9 mouse cellular contexts compared by ENCODE assay signal in genomic region chr1:44745711-44746110, GRCm38 (mm10).
DNase-seq lines count a peak whose midpoint lies in the region; ATAC-seq lines count a peak whose summit lies in the region.
"Had no signal": no experiment of that assay in that cellular context is flagged by ENCODE, and none has a peak within 500 bp of the region (broad histone marks: within the 10 kb centered on the region; RNA-seq: fewer than 3 reads in every experiment).

No protein-coding gene starts in this region.

- DNase-seq in forebrain, embryonic 14.5 days (ENCODE audit: low spot score): peak; percentile 69
- peak; percentile 28 for DNase-seq in right cerebral cortex, adult 18-20 months
- DNase-seq in right cerebral cortex, postnatal 25 days: no peak
- peak; percentile 49 for DNase-seq in embryo, embryonic 11 days
- DNase-seq in kidney, postnatal 4 days: peak; percentile 51 to 53
- DNase-seq in lung, postnatal 14 days: peak; percentile 66

- 12% methylated on average over 2 of the region's 2 CpGs for WGBS in forebrain, embryonic 14.5 days
- WGBS in forebrain, embryonic 12.5 days: 8% methylated on average over 2 of the region's 2 CpGs

- H3K4me2 ChIP-seq in forebrain, embryonic 14.5 days (ENCODE audit: low read length): no peak overlapping the region
- H3K4me2 ChIP-seq in forebrain, embryonic 12.5 days: no peak overlapping the region
- H3K4me2 ChIP-seq: heart, embryonic 13.5 days had no signal

- H3K4me3 ChIP-seq in forebrain, embryonic 14.5 days (ENCODE audit: low read depth, low read length): no peak overlapping the region
- H3K4me3 ChIP-seq in forebrain, embryonic 12.5 days (replicated peaks): no peak overlapping the region
- H3K4me3 ChIP-seq: heart, embryonic 13.5 days had no signal

- no peaks in the 10 kb centered on the region for H3K4me1 ChIP-seq in forebrain, embryonic 14.5 days (ENCODE audit: control insufficient read depth, insufficient read depth, low read length)
- no peaks in the 10 kb centered on the region for H3K4me1 ChIP-seq in forebrain, embryonic 12.5 days
- H3K4me1 ChIP-seq: heart, embryonic 13.5 days had no signal

- H3K27me3 ChIP-seq in forebrain, embryonic 14.5 days (replicated peaks; ENCODE audit: control insufficient read depth, insufficient read depth, low read length): no peaks in the 10 kb centered on the region
- H3K27me3 ChIP-seq in forebrain, embryonic 12.5 days: no peaks in the 10 kb centered on the region
- H3K27me3 ChIP-seq: heart, embryonic 13.5 days had no signal

- H3K36me3 ChIP-seq in forebrain, embryonic 14.5 days (ENCODE audit: control insufficient read depth, insufficient read depth, low read length): no peaks in the 10 kb centered on the region
- H3K36me3 ChIP-seq in forebrain, embryonic 12.5 days (replicated peaks): no peaks in the 10 kb centered on the region
- H3K36me3 ChIP-seq: heart, embryonic 13.5 days had no signal

- H3K9me3 ChIP-seq in forebrain, embryonic 14.5 days (replicated peaks; ENCODE audit: control insufficient read depth, low read length): no peaks in the 10 kb centered on the region
- no peaks in the 10 kb centered on the region for H3K9me3 ChIP-seq in forebrain, embryonic 12.5 days
- H3K9me3 ChIP-seq: heart, embryonic 13.5 days had no signal

- ATAC-seq in forebrain, embryonic 14.5 days: no peak
- ATAC-seq in forebrain, embryonic 12.5 days (ENCODE audit: low FRiP score): no peak; the same call in 1 of the 2 replicates
- ATAC-seq in megakaryocyte, adult 5-6 weeks (ENCODE audit: poor library complexity, severe bottlenecking): no peak

- no peak overlapping the region for H3K27ac ChIP-seq in forebrain, embryonic 14.5 days (ENCODE audit: low read depth, low read length)
- H3K27ac ChIP-seq in forebrain, embryonic 12.5 days: no peak overlapping the region
- H3K27ac ChIP-seq: heart, embryonic 13.5 days had no signal

- H3K9ac ChIP-seq in forebrain, embryonic 14.5 days (ENCODE audit: low read length): no peak overlapping the region
- H3K9ac ChIP-seq in forebrain, embryonic 12.5 days: no peak overlapping the region
- H3K9ac ChIP-seq: heart, embryonic 13.5 days had no signal
